Mouse (Mus musculus): ENCODE measurements at regions not wholly inside any gene's neighbourhood (a gene's known extent, or its start where the extent isn't known, plus 50 kb on each side); places are given as distances from the start of the nearest gene placed in this dataset.

DNA sequence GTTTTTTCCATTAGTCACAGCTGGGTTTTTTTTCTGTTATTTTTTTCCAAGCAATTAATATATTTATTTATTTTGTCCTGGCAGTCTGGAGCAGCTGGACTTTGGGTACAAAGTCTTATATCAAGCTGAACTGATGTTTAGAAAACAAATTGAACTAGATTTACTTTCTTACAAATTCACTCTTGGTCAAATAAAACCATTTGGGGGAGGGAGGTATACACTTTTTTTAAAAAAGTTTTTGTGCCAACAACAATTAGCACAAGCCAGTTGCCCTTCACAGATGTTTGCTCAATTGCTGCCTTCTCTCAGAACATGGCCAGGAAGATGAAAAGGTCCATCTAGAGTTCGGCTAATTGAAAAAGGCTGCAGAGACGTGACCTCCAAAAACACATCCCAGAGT, 123.1 kb upstream of the Car8 start:
- Histone ChIP-seq H3K79me2 (replicated peaks; ENCODE audit: control insufficient read depth, extremely low read depth, insufficient read depth, poor library complexity, severe bottlenecking) (no peaks in the 10 kb centered on the region), H3K9ac (ENCODE audit: insufficient read depth, low read depth) (no peak overlapping the region), H3K27me3 (replicated peaks) (no peaks in the 10 kb centered on the region), H3K36me3 (replicated peaks in 1 of 2; ENCODE audit: control insufficient read depth in 1 of 2, insufficient read depth in 1 of 2, low read length in 1 of 2) (no peaks in the 10 kb centered on the region), H3K4me1 (ENCODE audit: control insufficient read depth in 1 of 2, insufficient read depth in 2 of 2) (no peaks in the 10 kb centered on the region), H3K4me3 (replicated peaks in 1 of 3; ENCODE audit: low read depth in 2 of 3, low read length in 2 of 3, poor library complexity in 1 of 3) (no peak overlapping the region), H3K27ac (ENCODE audit: insufficient read depth, low read depth) (no peak overlapping the region), H3K9me3 (replicated peaks; ENCODE audit: low read length) (no peaks in the 10 kb centered on the region), H3K4me2 (ENCODE audit: insufficient read depth, low read depth, poor library complexity, severe bottlenecking) (no peak overlapping the region)
- in situ Hi-C loops (cut with MboI; ENCODE audit: low pct_ligation_motif_present, low pct_unique_long_range_greater_than_20kb, low sequenced_read_pairs) = loop anchor here (25.0 kb wide), 3 partner anchors 175 to 1800 kb away; no protein-coding TSS in a partner anchor
- TF ChIP-seq NRF1 (IDR thresholded peaks at IDR 0.05; ENCODE audit: low read depth, low read length) = no peak
- no peak for TF ChIP-seq MAFK (IDR thresholded peaks at IDR 0.05; ENCODE audit: insufficient replicate concordance, low read length)
- no peak for TF ChIP-seq USF2 (conservative IDR thresholded peaks at IDR 0.05; ENCODE audit: low read depth, low read length)
- no peak for TF ChIP-seq SIN3A (IDR thresholded peaks at IDR 0.05; ENCODE audit: low read length)
- no peak for TF ChIP-seq RAD21 (IDR thresholded peaks at IDR 0.05; ENCODE audit: low read depth, low read length)
- TF ChIP-seq MYC (IDR thresholded peaks at IDR 0.05; ENCODE audit: low read depth, low read length) = no peak
- no peak for TF ChIP-seq ZKSCAN1 (IDR thresholded peaks at IDR 0.05; ENCODE audit: borderline replicate concordance, low read depth, low read length)
- TF ChIP-seq HCFC1 (IDR thresholded peaks at IDR 0.05; ENCODE audit: low read depth, low read length) = no peak
- no peak for TF ChIP-seq PAX5 (IDR thresholded peaks at IDR 0.05; ENCODE audit: low read length)
- TF ChIP-seq CHD1 (IDR thresholded peaks at IDR 0.05; ENCODE audit: low read depth, low read length) = no peak
- TF ChIP-seq SMC3 (IDR thresholded peaks at IDR 0.05; ENCODE audit: low read depth, low read length) = no peak
- no peak for TF ChIP-seq KAT2A (IDR thresholded peaks at IDR 0.05; ENCODE audit: insufficient replicate concordance, low read length)
- TF ChIP-seq MAX (IDR thresholded peaks at IDR 0.05; ENCODE audit: low read length) = no peak
- no peak for TF ChIP-seq ETS1 (conservative IDR thresholded peaks at IDR 0.05; ENCODE audit: low read depth, low read length)
- no peak for TF ChIP-seq BHLHE40 (IDR thresholded peaks at IDR 0.05; ENCODE audit: low read depth, low read length)
- no peak for DNase-seq (ENCODE audit: extremely low read depth)
- dilution Hi-C loops (cut with MboI; ENCODE audit: extremely low pct_ligation_motif_present, extremely low pct_unique_long_range_greater_than_20kb, low sequenced_read_pairs) = no loop called here

DNA sequence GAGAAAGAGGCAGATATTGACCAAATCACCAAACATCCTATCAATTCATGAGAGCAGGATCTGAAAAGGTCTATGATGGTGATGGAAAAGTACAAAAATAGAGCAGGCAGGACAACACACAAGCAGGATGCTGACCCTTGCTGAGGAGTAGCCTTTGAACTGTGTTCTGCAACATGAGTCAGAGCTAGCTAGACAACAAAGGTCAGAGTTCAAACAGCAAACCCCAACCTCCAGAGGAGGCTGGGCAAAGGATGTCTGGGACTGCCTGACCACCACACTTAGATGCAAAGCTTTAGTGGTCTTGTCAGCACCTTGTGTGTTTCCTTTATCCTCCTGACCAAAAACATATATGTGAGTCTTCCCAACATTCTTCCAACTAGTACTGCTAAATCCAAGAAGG, 122.5 kb upstream of the Car8 start:
- H3K4me1 ChIP-seq (ENCODE audit: control insufficient read depth in 1 of 2, insufficient read depth in 2 of 2) = no peaks in the 10 kb centered on the region
- no peak overlapping the region for H3K9ac ChIP-seq (ENCODE audit: insufficient read depth, low read depth)
- H3K36me3 ChIP-seq (replicated peaks in 1 of 2; ENCODE audit: control insufficient read depth in 1 of 2, insufficient read depth in 1 of 2, low read length in 1 of 2) = no peaks in the 10 kb centered on the region
- in situ Hi-C loops (cut with MboI; ENCODE audit: low pct_ligation_motif_present, low pct_unique_long_range_greater_than_20kb, low sequenced_read_pairs) (loop anchor here (25.0 kb wide), 3 partner anchors 174 to 1799 kb away; no protein-coding TSS in a partner anchor), dilution Hi-C loops (cut with MboI; ENCODE audit: extremely low pct_ligation_motif_present, extremely low pct_unique_long_range_greater_than_20kb, low sequenced_read_pairs) (no loop called here)
- H3K27ac ChIP-seq (ENCODE audit: insufficient read depth, low read depth) = no peak overlapping the region
- H3K27me3 ChIP-seq (replicated peaks) = no peaks in the 10 kb centered on the region
- H3K9me3 ChIP-seq (replicated peaks; ENCODE audit: low read length) = no peaks in the 10 kb centered on the region
- no peak overlapping the region for H3K4me2 ChIP-seq (ENCODE audit: insufficient read depth, low read depth, poor library complexity, severe bottlenecking)
- H3K4me3 ChIP-seq (replicated peaks in 1 of 3; ENCODE audit: low read depth in 2 of 3, low read length in 2 of 3, poor library complexity in 1 of 3) = no peak overlapping the region
- no peaks in the 10 kb centered on the region for H3K79me2 ChIP-seq (replicated peaks; ENCODE audit: control insufficient read depth, extremely low read depth, insufficient read depth, poor library complexity, severe bottlenecking)
- DNase-seq (ENCODE audit: extremely low read depth) = no peak
- no peak for TF ChIP-seq SMC3 (IDR thresholded peaks at IDR 0.05; ENCODE audit: low read depth, low read length)
- TF ChIP-seq ZC3H11A (IDR thresholded peaks at IDR 0.05; ENCODE audit: low read depth, low read length) = no peak
- TF ChIP-seq ELF1 (IDR thresholded peaks at IDR 0.05; ENCODE audit: low read depth, low read length) = no peak
- no peak for TF ChIP-seq ZMIZ1 (IDR thresholded peaks at IDR 0.05; ENCODE audit: low read depth, low read length)
- no peak for TF ChIP-seq KAT2A (IDR thresholded peaks at IDR 0.05; ENCODE audit: insufficient replicate concordance, low read length)
- no peak for TF ChIP-seq POLR2A (IDR thresholded peaks at IDR 0.05; ENCODE audit: low read depth, low read length)
- no peak for TF ChIP-seq CTCF (conservative IDR thresholded peaks at IDR 0.05 in 1 of 2, IDR thresholded peaks at IDR 0.05 in 1 of 2; ENCODE audit: low read depth in 2 of 2, low read length in 2 of 2)
- TF ChIP-seq RAD21 (IDR thresholded peaks at IDR 0.05; ENCODE audit: low read depth, low read length) = no peak
- no peak for TF ChIP-seq ZNF384 (IDR thresholded peaks at IDR 0.05; ENCODE audit: low read depth, low read length)
- no peak for TF ChIP-seq POLR2AphosphoS2 (IDR thresholded peaks at IDR 0.05; ENCODE audit: low read depth, low read length)
- no peak for TF ChIP-seq IRF4 (IDR thresholded peaks at IDR 0.05; ENCODE audit: low read depth, low read length)
